Mouse (Mus musculus) midbrain, embryonic 12.5 days (tissue): ENCODE measurements around the gene Pacsin3. TPM values are rescaled to one million over a fixed set of nuclear protein-coding genes. Genes with fewer than 3 reads are reported as not detected.

Experiments used
- ATAC-seq: fragments of 200-750 bp; cut with Nextera tagmentation; 2 replicates; pipeline ENCODE4 v1.8.0; 2017; ENCODE audit warnings: low read depth, moderate TSS enrichment, moderate library complexity; ENCODE audit not compliant: low FRiP score
- H3K27ac ChIP-seq: fragments of 300-500 bp; sonication (generic); replicated peaks from 2 replicates; pipeline ENCODE4 v1.5.1; 2016; ENCODE audit warnings: mild to moderate bottlenecking
- H3K27me3 ChIP-seq: fragments of 300-500 bp; sonication (generic); 2 replicates; pipeline ENCODE4 v1.6.1; 2016; ENCODE audit warnings: mild to moderate bottlenecking
- H3K36me3 ChIP-seq: fragments of 300-500 bp; sonication (generic); 2 replicates; pipeline ENCODE4 v1.6.1; 2016
- H3K4me1 ChIP-seq: fragments of 300-500 bp; sonication (generic); 2 replicates; pipeline ENCODE4 v1.6.1; 2016
- H3K4me2 ChIP-seq: fragments of 300-500 bp; sonication (generic); replicated peaks from 2 replicates; pipeline ENCODE4 v1.6.1; 2016; ENCODE audit warnings: mild to moderate bottlenecking, moderate library complexity
- H3K4me3 ChIP-seq: fragments of 300-500 bp; sonication (generic); 2 replicates; pipeline ENCODE4 v1.5.1; 2016; ENCODE audit warnings: mild to moderate bottlenecking
- H3K9ac ChIP-seq: fragments of 300-500 bp; sonication (generic); replicated peaks from 2 replicates; pipeline ENCODE4 v1.6.1; 2016; ENCODE audit warnings: mild to moderate bottlenecking, moderate library complexity
- H3K9me3 ChIP-seq: fragments of 300-500 bp; sonication (generic); 2 replicates; pipeline ENCODE4 v1.6.1; 2016; ENCODE audit warnings: mild to moderate bottlenecking
- WGBS: fragments of 180-500 bp; shearing (Covaris S2); methylation state at CpG from one replicate; pipeline ENCODE4 v1.1.7; 2016; 5-methylcytosine and 5-hydroxymethylcytosine counted together
- polyA plus RNA-seq: library from polyadenylated mRNA; unstranded; fragments of >200 nt; fragmentation: Nextera tagmentation; extraction: Ambion mirVana; gene quantifications from 2 replicates; pipeline ENCODE4 v1.2.1, GENCODE M21; 2016

Gene Pacsin3
- polyA plus RNA-seq, 1 experiment from 2014 or later, result 31.0 TPM

DNA sequence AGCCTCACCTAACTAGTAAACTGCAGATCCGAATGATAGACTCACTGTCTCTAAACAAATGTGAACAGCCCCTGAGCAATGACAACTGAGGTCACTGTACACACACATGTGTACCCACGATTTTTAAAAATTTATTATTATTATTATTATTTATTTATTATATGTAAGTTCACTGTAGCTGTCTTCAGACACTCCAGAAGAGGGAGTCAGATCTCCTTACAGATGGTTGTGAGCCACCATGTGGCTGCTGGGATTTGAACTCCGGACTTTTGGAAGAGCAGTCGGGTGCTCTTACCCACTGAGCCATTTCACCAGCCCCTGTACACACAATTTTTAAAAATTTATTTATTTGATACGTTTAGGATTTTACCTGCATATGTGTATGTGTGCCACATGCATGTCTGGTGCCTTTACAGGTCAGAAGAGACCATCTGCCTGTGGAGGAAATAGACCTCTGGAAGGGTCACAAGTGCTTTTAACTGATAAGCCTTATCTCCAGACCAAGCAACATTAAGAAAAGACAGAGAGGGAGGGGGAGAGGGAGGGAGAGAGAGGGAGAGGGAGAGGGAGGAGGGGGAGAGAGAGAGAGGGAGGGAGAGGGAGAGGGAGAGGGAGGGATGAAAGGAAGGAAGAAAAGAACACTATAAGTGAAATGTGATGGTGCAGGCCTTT is 11.1 kb upstream of the Pacsin3 start:
- H3K9ac ChIP-seq, result no peak overlapping the region
- H3K4me3 ChIP-seq, result no peak overlapping the region
- H3K27ac ChIP-seq, result no peak overlapping the region
- H3K9me3 ChIP-seq, result no peaks in the 10 kb centered on the region
- H3K27me3 ChIP-seq, result no peaks in the 10 kb centered on the region
- ATAC-seq, result no peak
- no peaks in the 10 kb centered on the region for H3K4me1 ChIP-seq
- no peak overlapping the region for H3K4me2 ChIP-seq
- no peaks in the 10 kb centered on the region for H3K36me3 ChIP-seq
- 81% methylated on average over 5 of the region's 5 CpGs for WGBS

DNA sequence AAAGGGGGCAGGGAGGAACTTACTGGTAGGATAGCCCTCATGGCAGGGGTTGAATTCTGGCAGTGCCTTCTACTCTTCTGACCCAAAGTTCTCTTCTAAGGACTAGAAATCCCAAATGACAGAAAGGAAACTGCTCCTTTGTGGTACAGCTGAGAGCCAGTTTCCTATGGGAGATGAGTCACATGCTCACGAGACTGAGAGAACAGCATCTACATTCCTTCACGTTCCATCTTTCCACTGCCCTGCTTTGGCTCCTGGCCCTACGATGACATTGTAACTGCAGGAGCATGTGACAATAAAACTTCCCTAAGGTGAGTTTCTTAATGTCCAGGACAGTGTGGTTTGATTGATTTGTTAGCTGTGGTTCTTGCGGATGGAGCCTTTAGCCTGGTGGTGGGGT is 7.4 kb upstream of the Pacsin3 start:
- H3K9ac ChIP-seq, result no peak overlapping the region
- H3K36me3 ChIP-seq, result no peaks in the 10 kb centered on the region
- no peak overlapping the region for H3K27ac ChIP-seq
- no peaks in the 10 kb centered on the region for H3K27me3 ChIP-seq
- no peaks in the 10 kb centered on the region for H3K9me3 ChIP-seq
- H3K4me2 ChIP-seq, result no peak overlapping the region
- no peak for ATAC-seq
- no peak overlapping the region for H3K4me3 ChIP-seq
- no peaks in the 10 kb centered on the region for H3K4me1 ChIP-seq
- 93% methylated on average over 4 of the region's 4 CpGs for WGBS

DNA sequence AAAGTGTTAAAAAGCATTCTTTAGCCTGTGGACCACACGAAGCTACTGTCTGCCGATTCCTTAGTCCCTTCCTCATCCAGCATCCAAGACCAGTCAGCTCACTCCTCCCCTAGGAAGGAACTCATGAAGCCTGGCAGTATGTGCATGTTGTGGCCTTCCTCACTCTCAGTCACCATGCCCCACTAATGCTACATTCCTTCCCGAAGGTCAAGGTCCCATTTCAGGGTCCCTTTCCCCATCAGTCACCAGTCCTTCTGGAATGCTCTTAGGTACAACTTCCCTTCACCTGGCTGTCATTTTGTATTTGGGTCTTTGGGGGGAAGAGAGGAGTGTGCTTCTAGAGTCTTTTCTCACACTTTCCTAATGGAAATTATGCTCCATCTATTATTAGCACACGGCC is 3.8 kb upstream of the Pacsin3 start:
- Histone ChIP-seq H3K9me3 (no peaks in the 10 kb centered on the region), H3K36me3 (no peaks in the 10 kb centered on the region), H3K4me1 (peaks cover 22% of the 10 kb centered on the region), H3K4me3 (no peak overlapping the region), H3K4me2 (no peak overlapping the region), H3K27me3 (peaks cover 27% of the 10 kb centered on the region), H3K9ac (no peak overlapping the region), H3K27ac (no peak overlapping the region)
- no peak for ATAC-seq
- 77% methylated on average over 4 of the region's 4 CpGs for WGBS

GRCm38 (mm10) chr2:91252512-91252911 is 3.2 kb upstream of the Pacsin3 start:
- Histone ChIP-seq H3K27me3 (peaks cover 30% of the 10 kb centered on the region), H3K9ac (no peak overlapping the region), H3K36me3 (no peaks in the 10 kb centered on the region), H3K4me3 (no peak overlapping the region), H3K9me3 (no peaks in the 10 kb centered on the region), H3K27ac (no peak overlapping the region), H3K4me2 (no peak overlapping the region), H3K4me1 (peaks cover 26% of the 10 kb centered on the region)
- WGBS, result 60% methylated on average over 4 of the region's 4 CpGs
- ATAC-seq, result no peak

DNA sequence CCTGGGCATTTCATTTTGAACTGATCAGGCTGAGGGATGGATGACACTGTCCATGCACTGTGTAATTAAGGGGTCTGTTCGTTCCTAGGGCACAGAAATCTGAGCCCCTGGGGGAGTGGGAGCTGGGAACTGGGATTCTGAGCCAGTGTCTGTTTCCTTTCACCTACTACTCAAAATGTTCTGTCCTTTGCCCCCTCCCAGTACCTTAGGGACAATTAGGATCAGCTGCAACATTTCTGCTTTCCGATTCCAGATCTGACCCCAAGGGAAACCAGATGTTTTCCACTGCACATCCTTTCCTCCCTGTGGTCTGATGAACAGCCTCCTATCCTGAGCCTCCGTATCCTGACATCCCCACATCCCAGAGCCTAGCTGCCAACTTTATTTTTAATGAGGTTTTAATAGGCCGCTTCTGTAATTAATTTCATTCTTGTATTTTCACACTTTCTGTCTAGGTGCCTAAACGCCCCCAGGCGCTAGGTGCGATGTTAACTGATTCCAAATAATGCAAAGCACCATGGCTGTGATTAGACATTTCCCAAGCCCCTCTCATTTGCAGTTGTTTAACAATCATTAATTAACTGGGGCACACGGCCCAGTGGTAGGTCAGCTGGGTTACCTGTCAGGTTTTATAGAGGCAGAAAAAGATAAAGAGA is 901 bp upstream of the Pacsin3 start:
- Histone ChIP-seq H3K27me3 (peaks cover 39% of the 10 kb centered on the region), H3K9me3 (no peaks in the 10 kb centered on the region), H3K4me1 (peaks cover 37% of the 10 kb centered on the region), H3K36me3 (no peaks in the 10 kb centered on the region), H3K4me3 (no peak overlapping the region), H3K27ac (no peak overlapping the region), H3K9ac (no peak overlapping the region), H3K4me2 (0 out of 2 replicates have a peak overlapping the region, but pooled peaks have one; percentile 99)
- ATAC-seq, result no peak
- 34% methylated on average over 8 of the region's 8 CpGs for WGBS

DNA sequence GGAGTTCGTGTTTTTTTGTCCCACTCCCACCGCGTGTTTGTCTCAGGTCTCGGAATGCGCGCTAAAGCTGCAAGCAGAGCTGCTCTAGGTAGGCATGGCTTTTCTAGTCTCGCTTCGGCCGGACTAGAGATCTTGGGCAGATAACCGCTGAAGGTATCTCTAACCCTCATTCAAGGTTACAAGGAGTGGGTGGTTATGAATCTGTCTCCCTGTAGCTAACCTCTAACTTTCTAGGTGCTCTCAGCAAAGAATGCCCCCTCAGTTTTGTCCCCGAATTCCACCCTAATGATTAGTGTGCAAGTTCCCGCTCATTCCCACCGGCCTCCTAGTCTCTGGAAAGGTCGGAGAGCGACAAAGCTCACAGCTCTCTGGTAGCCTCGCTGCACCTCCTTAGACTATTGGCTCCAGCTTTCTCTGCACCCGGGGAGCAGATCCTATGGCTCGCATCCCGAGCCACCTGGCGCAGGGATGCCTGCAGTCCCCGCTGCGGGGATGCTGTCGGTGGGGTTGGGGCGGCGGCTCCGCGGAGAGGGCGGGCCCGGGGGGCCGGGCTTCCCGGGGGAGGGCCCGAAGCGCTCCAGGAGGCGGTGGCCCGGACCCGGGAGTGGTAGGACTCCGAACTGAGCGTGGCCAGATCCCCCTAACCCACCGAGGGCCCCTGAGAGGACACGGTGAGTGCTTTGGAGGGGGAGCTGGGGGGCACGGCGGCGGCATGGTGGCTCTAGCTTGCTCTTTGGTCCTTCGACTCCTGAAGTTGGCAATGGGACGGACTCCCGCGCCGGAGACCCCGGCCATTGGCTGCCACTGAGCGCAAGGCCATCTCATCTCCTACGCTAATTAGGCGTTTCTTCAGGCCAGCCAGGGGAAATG is 737 bp downstream of the Pacsin3 start:
- H3K9me3 ChIP-seq, result no peaks in the 10 kb centered on the region
- peak overlapping the region; percentile 60 for H3K4me3 ChIP-seq
- under 1% methylated on average over 52 of the region's 52 CpGs for WGBS
- ATAC-seq, result peak; percentile 64
- peak overlapping the region; percentile 72 for H3K9ac ChIP-seq
- H3K27me3 ChIP-seq, result peaks cover 39% of the 10 kb centered on the region
- H3K36me3 ChIP-seq, result no peaks in the 10 kb centered on the region
- peak overlapping the region; percentile 99 for H3K4me2 ChIP-seq
- peak overlapping the region; percentile 39; the same call in 1 of the 2 replicates for H3K27ac ChIP-seq
- H3K4me1 ChIP-seq, result peaks cover 37% of the 10 kb centered on the region

DNA sequence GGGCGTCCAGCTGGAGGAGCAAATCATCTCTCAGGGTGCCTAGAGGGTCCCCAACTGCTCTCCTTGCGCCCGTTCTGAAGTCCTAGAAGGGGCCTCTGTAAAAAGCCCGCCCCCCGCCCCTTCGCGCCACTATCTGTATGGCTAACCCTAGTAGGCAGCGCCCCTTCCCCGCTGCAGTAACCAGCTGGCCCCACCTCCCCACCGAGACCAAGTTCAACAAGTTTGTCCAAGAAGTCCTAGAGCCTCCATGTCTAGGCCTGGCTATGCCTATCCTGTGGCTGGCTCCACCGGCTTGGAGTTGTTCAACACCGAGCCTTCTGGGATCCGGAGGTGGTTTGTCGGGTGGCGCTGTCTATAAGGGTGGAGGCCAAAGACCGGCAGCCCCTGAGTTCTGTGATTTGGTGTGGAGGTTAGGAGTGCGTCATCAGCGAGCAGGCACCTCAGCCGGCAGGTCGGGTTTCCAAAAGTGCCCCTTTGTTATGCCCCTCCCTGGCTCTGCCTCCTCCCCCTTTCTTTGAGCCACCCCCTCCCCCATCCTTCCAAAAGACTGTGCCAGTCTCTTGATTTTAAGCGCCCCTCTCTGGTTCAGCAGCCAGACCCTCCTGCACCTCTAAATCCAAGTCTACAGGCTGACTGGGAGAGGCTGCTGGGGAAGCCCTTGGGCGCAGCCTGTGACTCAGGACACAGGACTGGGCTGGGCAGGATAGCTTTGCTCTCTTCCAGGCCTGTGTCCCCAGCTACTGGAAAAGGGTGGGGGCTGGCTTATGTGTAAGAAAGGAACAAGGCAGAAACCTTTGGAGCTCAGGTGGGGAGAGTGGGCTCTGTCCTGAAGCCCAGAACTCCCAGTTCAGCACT is 1.6 kb downstream of the Pacsin3 start:
- H3K4me2 ChIP-seq, result peak overlapping the region; percentile 99
- H3K9ac ChIP-seq, result peak overlapping the region; percentile 72
- H3K27ac ChIP-seq, result peak overlapping the region; percentile 39
- 0 out of 2 replicates have a peak, but pooled peaks cover 4% of the 10 kb centered on the region for H3K36me3 ChIP-seq
- H3K27me3 ChIP-seq, result peaks cover 39% of the 10 kb centered on the region
- H3K4me1 ChIP-seq, result peaks cover 37% of the 10 kb centered on the region
- H3K4me3 ChIP-seq, result peak overlapping the region; percentile 60
- no peaks in the 10 kb centered on the region for H3K9me3 ChIP-seq
- WGBS, result 1% methylated on average over 22 of the region's 22 CpGs
- ATAC-seq, result peak; percentile 64

DNA sequence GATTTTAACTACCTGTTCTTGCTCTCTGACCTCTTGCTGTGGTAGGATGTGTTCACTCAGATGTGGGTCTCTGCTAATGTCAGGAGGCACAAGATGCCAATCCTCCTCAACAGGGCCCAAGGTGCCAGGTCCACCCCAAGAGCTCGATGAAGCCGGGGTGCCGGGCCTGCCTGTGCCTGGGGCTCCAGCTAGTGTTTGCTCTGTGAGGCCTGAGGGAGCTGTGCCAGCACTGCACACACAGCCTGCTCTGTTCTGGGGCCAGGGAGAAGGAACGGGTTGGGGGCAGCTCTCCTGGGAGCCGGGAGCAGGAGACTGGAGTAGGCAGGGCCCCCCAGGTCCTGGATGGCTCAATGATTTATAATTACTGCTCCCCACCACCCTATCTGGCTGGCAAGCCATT is 2.3 kb downstream of the Pacsin3 start:
- H3K9ac ChIP-seq, result peak overlapping the region; percentile 72
- WGBS, result 81% methylated on average over 5 of the region's 5 CpGs
- no peak overlapping the region; the same call in 1 of the 2 replicates for H3K27ac ChIP-seq
- peak overlapping the region; percentile 60 for H3K4me3 ChIP-seq
- peaks cover 37% of the 10 kb centered on the region for H3K4me1 ChIP-seq
- 0 out of 2 replicates have a peak, but pooled peaks cover 8% of the 10 kb centered on the region for H3K36me3 ChIP-seq
- peaks cover 39% of the 10 kb centered on the region for H3K27me3 ChIP-seq
- peak overlapping the region; percentile 99 for H3K4me2 ChIP-seq
- no peaks in the 10 kb centered on the region for H3K9me3 ChIP-seq
- ATAC-seq, result no peak

GRCm38 (mm10) chr2:91258830-91259229 is 3.1 kb downstream of the Pacsin3 start:
- no peak overlapping the region for H3K4me2 ChIP-seq
- peaks cover 37% of the 10 kb centered on the region for H3K4me1 ChIP-seq
- 79% methylated on average over 1 of the region's 1 CpGs for WGBS

DNA sequence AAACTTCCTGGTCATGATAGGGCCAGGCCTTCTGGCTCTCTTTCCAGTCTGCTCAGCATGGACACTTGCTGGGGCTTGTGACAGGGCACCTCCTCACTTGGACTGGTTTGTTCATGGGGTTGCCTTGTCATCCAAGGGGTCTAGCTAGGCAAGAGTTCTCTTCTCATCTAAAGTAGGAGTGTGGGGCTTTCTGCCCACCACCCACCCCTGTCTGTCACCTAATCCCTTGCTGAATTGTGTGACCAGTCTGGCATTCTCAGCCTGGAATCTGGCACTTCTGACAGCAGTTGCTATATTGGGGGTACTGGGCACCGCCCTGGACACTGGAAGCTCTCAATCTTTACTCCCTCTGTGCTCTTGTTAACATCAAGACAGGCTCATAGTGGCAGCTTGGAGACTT is 3.7 kb downstream of the Pacsin3 start:
- peaks cover 34% of the 10 kb centered on the region for H3K27me3 ChIP-seq
- 0 out of 2 replicates have a peak overlapping the region, but pooled peaks have one; percentile 5 for H3K9ac ChIP-seq
- no peak overlapping the region for H3K27ac ChIP-seq
- H3K4me3 ChIP-seq, result no peak overlapping the region
- H3K9me3 ChIP-seq, result no peaks in the 10 kb centered on the region
- ATAC-seq, result no peak
- no peak overlapping the region for H3K4me2 ChIP-seq
- WGBS, result 96% methylated on average over 1 of the region's 1 CpGs
- H3K36me3 ChIP-seq, result 0 out of 2 replicates have a peak, but pooled peaks cover 11% of the 10 kb centered on the region
- peaks cover 42% of the 10 kb centered on the region for H3K4me1 ChIP-seq

More at GRCm38 (mm10) chr2:91258830-91259229, 3.1 kb downstream of the Pacsin3 start:
- H3K9me3 ChIP-seq, result no peaks in the 10 kb centered on the region
- no peak overlapping the region for H3K4me3 ChIP-seq
- H3K27ac ChIP-seq, result no peak overlapping the region
- ATAC-seq, result no peak
- H3K27me3 ChIP-seq, result peaks cover 39% of the 10 kb centered on the region
- no peak overlapping the region for H3K9ac ChIP-seq
- 0 out of 2 replicates have a peak, but pooled peaks cover 11% of the 10 kb centered on the region for H3K36me3 ChIP-seq
